Mouse (Mus musculus) inflammation-experienced regulatory T-cells, adult 6 months (primary cell): ENCODE results near the gene Crabp2. TPM values are rescaled to one million over a fixed set of nuclear protein-coding genes. Genes with fewer than 3 reads are reported as not detected.
"Not testable (repeated sequence)": the region's sequence is repeated elsewhere in the genome, so short reads cannot be mapped to it uniquely, and the experiment has no call there.

Experiments used
- ATAC-seq: one replicate; pipeline ENCODE4 v1.8.0; 2017
- polyA plus RNA-seq, 3 experiments: library from polyadenylated mRNA; unstranded; fragments of 100-300 nt; shearing (Covaris generic); gene quantifications; one replicate each; pipeline ENCODE4 v1.2.1; 2017

The Crabp2 gene
- polyA plus RNA-seq: not detected

DNA sequence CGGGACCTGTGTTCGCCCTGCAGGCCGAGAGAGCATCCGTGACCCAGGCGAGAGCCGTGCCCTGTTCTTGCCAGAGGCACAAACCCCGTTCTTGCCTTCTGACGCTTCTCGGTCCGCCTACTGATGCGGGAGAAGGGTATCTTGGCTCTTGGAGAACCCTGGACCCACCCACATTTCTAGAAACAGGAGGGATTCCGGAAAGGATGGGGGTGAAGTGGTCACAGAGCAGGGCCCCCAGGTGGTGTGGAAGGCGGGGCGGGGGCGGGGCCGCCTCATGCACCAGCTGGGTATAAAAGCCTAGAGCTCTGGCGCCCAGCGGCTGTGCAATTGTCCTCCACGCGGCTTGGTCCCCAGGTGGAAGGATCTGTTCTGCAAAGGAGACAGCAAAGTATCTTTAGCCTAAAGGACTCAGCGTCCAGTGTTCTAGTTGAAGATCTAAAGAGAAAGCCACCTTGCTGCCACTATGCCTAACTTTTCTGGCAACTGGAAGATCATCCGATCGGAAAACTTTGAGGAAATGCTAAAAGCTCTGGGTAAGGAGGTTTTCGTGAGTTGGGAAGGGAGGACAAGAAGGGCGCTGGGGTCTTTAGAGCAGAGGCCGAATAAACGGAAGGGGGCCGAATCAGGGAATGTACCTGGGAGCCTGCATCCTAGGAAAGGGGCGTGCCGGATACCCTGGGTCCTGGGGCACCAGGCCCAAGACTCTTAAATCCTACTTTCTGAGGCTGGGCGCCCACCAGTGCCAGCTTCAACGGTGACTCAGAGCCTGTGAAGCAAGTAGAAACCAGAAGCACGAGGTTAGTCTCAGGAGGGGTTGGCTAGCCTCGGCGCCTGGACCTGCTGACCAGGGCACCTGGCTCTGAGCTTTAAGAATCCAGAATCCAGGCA is at the start of gene Crabp2:
Gene Crabp2, plus strand, starts transcription at position 289 of the 888 bp plus-strand sequence.
- ATAC-seq: no peak

GRCm38 (mm10) chr3:87899266-87899665 is 49.2 kb upstream of the Crabp2 start:
- no peak for ATAC-seq

DNA sequence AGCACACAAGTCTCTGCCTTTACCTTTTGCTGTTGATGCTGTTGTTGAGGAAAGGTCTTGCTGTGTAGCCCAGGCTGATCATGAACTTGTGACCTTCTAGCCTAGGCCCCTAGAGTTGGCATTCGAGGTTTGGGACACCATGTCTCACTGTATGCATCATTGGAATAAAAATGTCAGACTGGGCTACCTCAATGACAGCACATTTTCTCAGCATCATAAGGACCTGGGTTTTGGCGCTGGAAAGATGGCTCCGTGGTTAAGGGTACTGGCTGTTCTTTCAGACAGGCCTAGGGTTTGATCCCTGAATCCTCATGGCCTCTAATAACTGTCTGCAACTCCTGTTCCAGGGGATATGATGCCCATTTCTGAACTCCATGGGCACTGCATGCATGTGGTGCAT is 48.7 kb upstream of the Crabp2 start:
- ATAC-seq: no peak

GRCm38 (mm10) chr3:87901036-87901624 is 47.3 kb upstream of the Crabp2 start:
- no peak for ATAC-seq

GRCm38 (mm10) chr3:87901959-87902358 is 46.5 kb upstream of the Crabp2 start:
- not testable (repeated sequence) for ATAC-seq

- ATAC-seq: no peak
These were observed 44.6 kb upstream of the Crabp2 start for GRCm38 (mm10) chr3:87903821-87904220.

- ATAC-seq: peak; percentile 95
These were observed 42.5 kb upstream of the Crabp2 start, which contains the start of gene Hdgf for GRCm38 (mm10) chr3:87905880-87906485. Gene Hdgf, plus strand, starts transcription at chr3:87906321.

DNA sequence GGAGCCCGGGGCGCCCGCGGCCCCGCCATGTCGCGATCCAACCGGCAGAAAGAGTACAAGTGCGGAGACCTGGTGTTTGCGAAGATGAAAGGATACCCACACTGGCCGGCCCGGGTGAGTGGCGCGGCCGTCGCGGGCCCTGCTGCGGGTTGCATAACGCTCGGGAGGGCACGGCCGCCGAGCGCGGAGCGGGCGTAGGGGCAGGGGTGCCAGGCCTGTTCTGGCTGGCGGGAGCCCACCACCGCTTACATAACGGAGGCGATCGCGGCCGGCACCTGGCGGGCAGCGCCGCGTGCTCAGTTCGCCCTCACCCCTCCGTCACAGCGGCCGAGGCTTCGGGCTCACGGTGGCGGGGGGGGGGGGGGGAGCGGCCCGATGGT is 41.9 kb upstream of the Crabp2 start:
- no peak for ATAC-seq

GRCm38 (mm10) chr3:87906981-87907857 is 41.2 kb upstream of the Crabp2 start:
- ATAC-seq: no peak

DNA sequence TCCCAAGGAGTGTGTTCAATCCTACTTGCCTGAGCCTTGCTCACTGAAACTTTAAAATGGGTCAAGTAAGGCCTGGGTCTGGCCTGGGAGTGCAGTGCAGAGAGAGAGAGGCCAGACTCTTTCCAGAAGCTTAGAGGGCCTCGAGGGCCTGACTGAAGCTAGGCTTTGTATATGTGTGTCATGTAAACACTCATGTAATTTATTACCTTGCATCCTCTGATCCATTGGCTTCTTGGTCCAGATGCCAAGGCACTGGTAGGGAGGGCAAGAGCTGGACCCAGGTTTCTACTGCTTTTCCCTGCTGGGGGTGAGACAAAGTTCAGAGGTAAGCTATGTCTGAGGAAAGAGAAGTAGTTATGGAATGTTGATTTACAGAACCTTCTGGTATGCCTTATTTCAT is 40.6 kb upstream of the Crabp2 start:
- ATAC-seq: no peak

GRCm38 (mm10) chr3:87909381-87909780 is 39.1 kb upstream of the Crabp2 start:
- ATAC-seq: no peak

DNA sequence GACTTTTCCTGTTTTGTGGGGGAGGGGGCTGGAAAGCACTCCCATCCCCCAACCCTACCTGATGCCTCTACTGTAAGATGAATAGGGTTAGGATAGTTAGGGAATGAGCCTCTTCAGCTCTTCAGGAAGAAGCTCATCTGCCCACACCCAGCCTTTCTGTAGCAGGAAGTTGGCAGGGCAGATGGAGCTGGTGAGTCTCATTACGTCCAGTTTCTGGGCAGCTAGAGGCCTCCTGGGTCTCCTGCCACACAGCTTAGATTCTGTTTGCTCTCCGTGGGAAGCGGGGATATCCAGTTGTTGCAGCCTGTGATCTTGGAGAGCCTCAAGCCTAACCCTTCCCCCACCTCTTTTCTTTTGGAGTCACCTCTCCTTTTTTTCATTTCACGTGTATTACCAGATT is 38.6 kb upstream of the Crabp2 start:
- no peak for ATAC-seq

GRCm38 (mm10) chr3:87910573-87911141 is 37.8 kb upstream of the Crabp2 start:
- no peak for ATAC-seq

DNA sequence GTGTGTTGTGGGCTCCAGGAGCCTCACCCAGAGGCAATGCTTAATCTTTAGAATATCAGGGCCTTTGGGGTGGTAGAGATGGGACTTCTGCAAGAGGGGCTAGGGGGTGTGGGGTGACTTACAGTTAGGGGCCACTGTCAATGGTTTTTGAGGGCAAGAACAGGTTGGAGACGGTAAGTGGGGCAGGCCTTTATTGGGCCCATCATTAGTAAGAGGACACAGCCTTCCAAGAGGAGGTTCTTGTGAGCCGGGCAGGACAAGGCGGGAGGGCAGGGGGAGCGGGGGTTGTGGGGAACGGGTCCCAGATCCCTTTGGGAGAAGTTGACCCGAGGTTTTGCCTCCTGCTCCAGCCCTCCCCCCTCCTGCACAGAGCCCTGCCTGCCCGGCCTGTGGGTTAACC is 35.0 kb upstream of the Crabp2 start:
- ATAC-seq: no peak

DNA sequence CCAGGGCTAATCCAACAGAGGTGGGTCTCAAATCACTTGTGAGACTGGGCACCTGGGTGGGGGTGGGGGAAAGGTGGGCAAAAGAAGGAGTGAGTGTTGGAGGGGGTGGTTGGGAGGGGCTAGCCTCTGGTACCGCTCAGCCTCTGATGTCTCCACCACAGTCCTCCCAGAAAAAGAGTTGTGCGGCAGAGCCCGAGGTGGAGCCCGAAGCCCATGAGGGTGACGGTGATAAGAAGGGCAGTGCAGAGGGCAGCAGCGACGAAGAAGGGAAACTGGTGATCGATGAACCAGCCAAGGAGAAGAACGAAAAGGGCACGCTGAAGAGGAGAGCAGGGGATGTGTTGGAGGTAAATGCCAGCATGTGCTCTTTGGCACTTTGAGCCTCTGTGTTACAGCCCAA is 34.6 kb upstream of the Crabp2 start:
- no peak for ATAC-seq

GRCm38 (mm10) chr3:87916990-87917389 is 31.5 kb upstream of the Crabp2 start:
- no peak for ATAC-seq

- ATAC-seq: no peak
These were observed 29.9 kb upstream of the Crabp2 start for GRCm38 (mm10) chr3:87918551-87918950.

GRCm38 (mm10) chr3:87919336-87920108 is 28.9 kb upstream of the Crabp2 start, which contains the start of gene Mrpl24:
Gene Mrpl24, plus strand, starts transcription at chr3:87919506.
- ATAC-seq: peak; percentile 91

DNA sequence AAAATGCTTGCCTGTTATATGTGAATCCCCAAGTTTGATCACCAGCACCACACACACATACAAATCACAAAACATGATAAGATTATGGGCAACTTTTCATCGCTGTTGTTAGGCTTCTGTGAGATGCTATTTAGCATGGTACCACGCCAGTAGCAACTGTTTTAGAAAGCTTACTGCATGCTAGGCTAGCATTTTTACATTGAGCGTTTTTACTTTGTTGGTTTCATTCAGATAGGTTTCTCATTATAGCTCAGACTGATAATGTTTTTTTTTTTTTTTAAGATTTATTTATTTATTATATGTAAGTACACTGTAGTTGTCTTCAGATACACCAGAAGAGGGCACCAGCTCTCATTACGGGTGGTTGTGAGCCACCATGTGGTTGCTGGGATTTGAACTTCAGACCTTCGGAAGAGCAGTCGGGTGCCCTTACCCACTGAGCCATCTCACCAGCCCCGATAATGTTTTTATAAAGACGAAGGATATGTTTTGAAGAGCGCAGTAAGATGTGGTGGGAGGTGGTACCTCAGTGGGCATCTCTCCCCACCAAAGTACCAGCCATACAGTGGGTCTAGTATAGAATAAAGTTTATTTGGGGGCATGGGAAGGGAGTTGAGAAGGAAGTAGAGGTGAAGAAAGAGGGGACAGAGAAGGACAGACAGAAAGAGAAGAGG is 28.1 kb upstream of the Crabp2 start:
- ATAC-seq: no peak

- ATAC-seq: no peak
These were observed 23.5 kb upstream of the Crabp2 start for GRCm38 (mm10) chr3:87924996-87925395.

DNA sequence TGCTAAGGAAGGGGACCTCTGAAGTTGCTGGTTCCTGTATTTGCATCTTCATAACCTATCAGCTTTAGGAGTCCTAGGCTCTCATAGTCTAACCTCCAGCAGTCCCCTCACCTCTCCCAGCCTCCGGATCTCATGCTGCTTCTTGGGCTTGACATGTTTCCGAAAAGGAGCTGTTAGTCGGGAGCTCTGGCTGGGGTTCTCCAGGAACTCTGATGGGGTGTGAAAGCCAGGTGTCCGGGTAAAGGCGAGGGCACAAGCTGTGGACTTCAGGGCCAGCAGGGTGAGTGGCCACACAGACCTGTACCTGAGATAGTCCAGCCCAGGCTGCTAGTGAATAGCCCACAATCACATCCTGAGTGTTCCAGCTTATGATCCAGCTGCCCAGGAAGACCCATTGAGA is 21.0 kb upstream of the Crabp2 start:
- ATAC-seq: no peak
